Mouse (Mus musculus) myocyte (in vitro differentiated cells): ENCODE results near the gene Rtn4r. TPM values are rescaled to one million over a fixed set of nuclear protein-coding genes. Genes with fewer than 3 reads are reported as not detected.

Experiments used
- H3K27me3 ChIP-seq: one replicate; pipeline ENCODE4 v1.6.1; 2011; ENCODE audit not compliant: control insufficient read depth, insufficient read depth, insufficient read length
- H3K36me3 ChIP-seq: one replicate; pipeline ENCODE4 v1.6.1; 2011; ENCODE audit not compliant: control insufficient read depth, insufficient read depth
- H3K4me2 ChIP-seq: one replicate; pipeline ENCODE4 v1.6.1; 2011; ENCODE audit warnings: low read depth, control low read depth
- H3K4me3 ChIP-seq: one replicate; pipeline ENCODE4 v1.5.1; 2011; ENCODE audit warnings: mild to moderate bottlenecking, control low read depth, moderate library complexity
- H3K79me2 ChIP-seq: one replicate; pipeline ENCODE4 v1.6.1; 2011; ENCODE audit not compliant: control insufficient read depth, insufficient read depth
- H3ac ChIP-seq: one replicate; pipeline ENCODE4 v1.6.1; 2011; ENCODE audit not compliant: control insufficient read depth, insufficient read length
- CEBPB ChIP-seq: IDR thresholded peaks from 2 replicates; pipeline ENCODE4 v1.6.1; 2011; ENCODE audit warnings: mild to moderate bottlenecking, moderate library complexity; ENCODE audit not compliant: poor library complexity, insufficient read depth, severe bottlenecking
- E2F4 ChIP-seq: IDR thresholded peaks from one replicate; pipeline ENCODE4 v1.6.1; 2011; ENCODE audit warnings: mild to moderate bottlenecking, control low read depth, moderate library complexity; ENCODE audit not compliant: insufficient read depth
- MAX ChIP-seq: IDR thresholded peaks from one replicate; pipeline ENCODE4 v1.6.1; 2011; ENCODE audit warnings: low read depth, mild to moderate bottlenecking, control low read depth
- MYOD1 ChIP-seq, 3 experiments: IDR thresholded peaks; one replicate each; pipeline ENCODE4 v1.6.1; 2011; ENCODE audit warnings: control low read depth in 2 of 3, low read depth in 2 of 3, mild to moderate bottlenecking in 2 of 3, moderate library complexity in 1 of 3; ENCODE audit not compliant: insufficient read length in 2 of 3, control insufficient read depth in 1 of 3
- MYOG ChIP-seq, 3 experiments: IDR thresholded peaks; one replicate each; pipeline ENCODE4 v1.6.1; 2011; ENCODE audit warnings: control low read depth in 2 of 3, low read depth in 2 of 3, mild to moderate bottlenecking in 2 of 3; ENCODE audit not compliant: insufficient read length in 2 of 3, control insufficient read depth in 1 of 3, insufficient read depth in 1 of 3
- POLR2A ChIP-seq: IDR thresholded peaks from one replicate; pipeline ENCODE4 v1.6.1; 2011; ENCODE audit warnings: low read depth, mild to moderate bottlenecking, control low read depth, moderate library complexity; ENCODE audit not compliant: insufficient read length
- POLR2AphosphoS2 ChIP-seq: IDR thresholded peaks from one replicate; pipeline ENCODE4 v1.6.1; 2011; ENCODE audit warnings: low read depth, control low read depth; ENCODE audit not compliant: insufficient read length
- REST ChIP-seq: IDR thresholded peaks from one replicate; pipeline ENCODE4 v1.6.1; 2011; ENCODE audit warnings: mild to moderate bottlenecking, control low read depth, moderate library complexity; ENCODE audit not compliant: insufficient read depth, insufficient read length
- SRF ChIP-seq: IDR thresholded peaks from one replicate; pipeline ENCODE4 v1.6.1; 2011; ENCODE audit warnings: low read depth; ENCODE audit not compliant: control insufficient read depth, insufficient read length
- TCF12 ChIP-seq: IDR thresholded peaks from one replicate; pipeline ENCODE4 v1.6.1; 2011; ENCODE audit warnings: mild to moderate bottlenecking, control low read depth; ENCODE audit not compliant: poor library complexity, insufficient read depth, severe bottlenecking
- TCF3 ChIP-seq: IDR thresholded peaks from one replicate; pipeline ENCODE4 v1.6.1; 2011; ENCODE audit warnings: low read depth, control low read depth; ENCODE audit not compliant: insufficient read length
- USF1 ChIP-seq: IDR thresholded peaks from one replicate; pipeline ENCODE4 v1.6.1; 2011; ENCODE audit warnings: low read depth, mild to moderate bottlenecking, control low read depth, moderate library complexity
- polyA plus RNA-seq: library from polyadenylated mRNA; unstranded; fragments of >200 nt; fragmentation: generic; extraction: Trizol; gene quantifications from one replicate; pipeline ENCODE4 v1.2.1, GENCODE M21; 2012; ENCODE audit warnings: missing spikeins

Gene Rtn4r
- polyA plus RNA-seq, 1 experiment, result 0.26 TPM

DNA sequence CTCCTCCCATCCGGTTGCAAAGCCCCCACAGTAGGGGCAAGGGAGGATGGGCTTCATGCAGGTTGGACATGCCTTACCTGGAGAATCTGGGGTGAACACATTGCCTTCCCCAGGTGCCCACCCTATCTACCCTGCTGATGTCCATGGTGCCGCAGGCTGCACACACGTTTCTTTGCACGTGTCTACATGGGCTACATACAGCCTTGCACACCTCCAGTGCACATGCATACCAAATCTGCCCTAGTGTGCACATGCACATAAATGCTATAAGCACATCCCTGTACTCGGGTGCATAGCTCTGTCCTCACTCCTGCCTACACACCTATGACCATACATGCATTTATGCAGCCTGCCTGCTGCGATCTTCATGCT is 1.1 kb downstream of the Rtn4r start:
- no peak overlapping the region for H3ac ChIP-seq
- H3K36me3 ChIP-seq, result no peaks in the 10 kb centered on the region
- no peaks in the 10 kb centered on the region for H3K79me2 ChIP-seq
- no peak overlapping the region for H3K4me3 ChIP-seq
- no peak overlapping the region for H3K4me2 ChIP-seq
- H3K27me3 ChIP-seq, result peaks cover 72% of the 10 kb centered on the region
- TF ChIP-seq POLR2AphosphoS2, result no peak
- no peak for TF ChIP-seq MYOD1 (IDR thresholded peaks at IDR 0.05; ENCODE audit: control insufficient read depth in 1 of 3, insufficient read length in 2 of 3, low read depth in 2 of 3)
- no peak for TF ChIP-seq REST
- no peak for TF ChIP-seq MAX
- no peak for TF ChIP-seq MYOG (IDR thresholded peaks at IDR 0.05; ENCODE audit: control insufficient read depth in 1 of 3, insufficient read depth in 1 of 3, insufficient read length in 2 of 3, low read depth in 2 of 3)
- no peak for TF ChIP-seq TCF3
- no peak for TF ChIP-seq SRF
- TF ChIP-seq USF1, result no peak
- no peak for TF ChIP-seq CEBPB
- TF ChIP-seq TCF12, result no peak
- TF ChIP-seq POLR2A, result no peak
- TF ChIP-seq E2F4, result no peak

DNA sequence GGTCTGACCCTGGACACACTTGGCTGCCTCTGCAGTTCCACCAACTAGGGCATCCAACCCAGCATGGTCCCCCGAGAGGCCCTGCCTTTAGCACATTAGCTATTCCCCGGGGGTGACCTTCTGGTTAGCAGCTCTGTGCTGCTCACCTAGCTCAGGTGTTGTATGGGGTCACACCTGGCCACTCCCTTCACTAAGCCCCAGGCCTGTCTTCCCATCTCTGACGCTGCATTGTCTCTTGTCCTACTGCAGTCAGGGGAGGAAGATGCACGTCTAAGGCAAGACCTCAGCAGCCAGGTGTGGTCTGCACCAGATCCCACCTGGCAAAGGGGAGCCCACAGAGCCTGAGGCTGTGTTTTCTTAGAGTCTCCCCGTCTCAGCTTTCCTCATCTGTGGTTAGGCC is 2.0 kb downstream of the Rtn4r start:
- TF ChIP-seq POLR2A (no peak), MYOG (IDR thresholded peaks at IDR 0.05; ENCODE audit: control insufficient read depth in 1 of 3, insufficient read depth in 1 of 3, insufficient read length in 2 of 3, low read depth in 2 of 3) (no peak), USF1 (no peak)
- H3ac ChIP-seq, result no peak overlapping the region
- no peak overlapping the region for H3K4me3 ChIP-seq
- H3K36me3 ChIP-seq, result no peaks in the 10 kb centered on the region
- no peaks in the 10 kb centered on the region for H3K79me2 ChIP-seq
- H3K4me2 ChIP-seq, result no peak overlapping the region
- peaks cover 80% of the 10 kb centered on the region for H3K27me3 ChIP-seq

DNA sequence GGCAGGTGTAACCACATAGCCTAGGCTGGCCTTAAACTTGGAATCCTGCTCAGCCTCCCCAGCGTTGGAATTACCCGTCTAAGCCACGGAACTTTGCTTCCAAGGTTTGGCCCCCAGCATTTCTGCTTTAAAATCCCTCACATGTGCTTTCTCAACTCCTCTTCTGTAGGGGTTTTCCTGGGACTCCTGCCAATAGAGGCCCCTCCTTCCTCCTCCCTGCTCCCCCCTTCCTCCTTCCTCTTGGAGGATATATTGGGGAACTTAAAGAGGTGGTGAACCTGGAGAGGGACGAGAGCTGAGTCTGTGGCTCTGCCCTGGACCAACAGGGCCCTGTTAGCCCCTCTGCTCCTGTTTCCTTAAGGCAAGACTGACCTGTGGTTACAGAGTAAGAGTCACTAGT is 2.8 kb downstream of the Rtn4r start:
- Histone ChIP-seq H3K4me2 (no peak overlapping the region), H3K36me3 (no peaks in the 10 kb centered on the region), H3K79me2 (no peaks in the 10 kb centered on the region), H3ac (no peak overlapping the region), H3K4me3 (no peak overlapping the region), H3K27me3 (peaks cover 81% of the 10 kb centered on the region)
- no peak for TF ChIP-seq MYOG (IDR thresholded peaks at IDR 0.05; ENCODE audit: control insufficient read depth in 1 of 3, insufficient read depth in 1 of 3, insufficient read length in 2 of 3, low read depth in 2 of 3)
- no peak for TF ChIP-seq REST
- no peak for TF ChIP-seq USF1
- no peak for TF ChIP-seq MAX
- TF ChIP-seq POLR2AphosphoS2, result no peak
- no peak for TF ChIP-seq TCF12
- TF ChIP-seq CEBPB, result no peak
- no peak for TF ChIP-seq MYOD1 (IDR thresholded peaks at IDR 0.05; ENCODE audit: control insufficient read depth in 1 of 3, insufficient read length in 2 of 3, low read depth in 2 of 3)
- TF ChIP-seq TCF3, result no peak
- no peak for TF ChIP-seq SRF
- TF ChIP-seq POLR2A, result no peak

DNA sequence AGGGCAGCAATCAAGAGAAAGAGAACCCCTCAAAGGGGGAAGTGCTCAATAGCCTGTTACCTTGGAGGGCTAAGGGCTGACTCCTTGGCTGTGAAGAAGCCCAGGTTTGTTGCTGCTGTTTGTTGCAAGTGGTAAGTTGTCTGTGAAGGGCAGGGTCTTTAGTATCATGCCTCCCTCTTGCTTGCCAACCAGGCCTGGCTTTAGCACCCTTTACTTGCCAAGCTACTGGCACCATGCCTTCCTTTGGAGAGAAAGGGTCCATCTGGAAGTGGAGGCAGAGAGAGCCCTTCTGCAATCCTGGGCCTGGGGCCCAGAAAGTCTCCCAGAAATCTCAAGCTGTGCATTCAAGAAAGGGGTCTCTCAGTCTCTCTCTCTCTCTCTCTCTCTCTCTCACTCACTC is 3.3 kb downstream of the Rtn4r start:
- TF ChIP-seq TCF3, result no peak
- no peak for TF ChIP-seq POLR2A
- no peak for TF ChIP-seq SRF
- TF ChIP-seq TCF12, result no peak
- TF ChIP-seq MYOG (IDR thresholded peaks at IDR 0.05; ENCODE audit: control insufficient read depth in 1 of 3, insufficient read depth in 1 of 3, insufficient read length in 2 of 3, low read depth in 2 of 3), result no peak
- TF ChIP-seq REST, result no peak
- no peak for TF ChIP-seq USF1
- no peak for TF ChIP-seq CEBPB
- no peak for TF ChIP-seq POLR2AphosphoS2
- no peak for TF ChIP-seq E2F4
- no peak for TF ChIP-seq MAX
- no peak for TF ChIP-seq MYOD1 (IDR thresholded peaks at IDR 0.05; ENCODE audit: control insufficient read depth in 1 of 3, insufficient read length in 2 of 3, low read depth in 2 of 3)
- Histone ChIP-seq H3ac (no peak overlapping the region), H3K4me3 (no peak overlapping the region), H3K27me3 (peaks cover 83% of the 10 kb centered on the region), H3K4me2 (no peak overlapping the region), H3K36me3 (no peaks in the 10 kb centered on the region), H3K79me2 (no peaks in the 10 kb centered on the region)
